Mouse (Mus musculus): ENCODE measurements at regions not wholly inside any gene's neighbourhood (a gene's known extent, or its start where the extent isn't known, plus 50 kb on each side); places are given as distances from the start of the nearest gene placed in this dataset.
A peak's percentile ranks its signal among the peaks of the same experiment; 100 is the strongest.

- DNase-seq (ENCODE audit: low spot score in 2 of 2), result no peak
Measured at GRCm38 (mm10) chr4:9935949-9936348, 938.3 kb upstream of the 2610301B20Rik start.

GRCm38 (mm10) chr4:9951441-9951840, 922.9 kb upstream of the 2610301B20Rik start:
- DNase-seq (ENCODE audit: low spot score in 2 of 2), result no peak

- DNase-seq (ENCODE audit: low spot score in 2 of 2), result no peak
Measured at GRCm38 (mm10) chr4:9974631-9975030, 899.7 kb upstream of the 2610301B20Rik start.

- no peak for DNase-seq (ENCODE audit: low spot score in 2 of 2)
Measured at GRCm38 (mm10) chr4:9981354-9982040, 892.8 kb upstream of the 2610301B20Rik start.

- DNase-seq (ENCODE audit: low spot score in 2 of 2), result no peak
Measured at GRCm38 (mm10) chr4:9982786-9983525, 891.3 kb upstream of the 2610301B20Rik start.

GRCm38 (mm10) chr4:9993871-9994270, 880.4 kb upstream of the 2610301B20Rik start:
- DNase-seq (ENCODE audit: low spot score in 2 of 2), result no peak

GRCm38 (mm10) chr4:9994466-9994865, 879.8 kb upstream of the 2610301B20Rik start:
- no peak for DNase-seq (ENCODE audit: low spot score in 2 of 2)

GRCm38 (mm10) chr4:10030316-10030715, 844.0 kb upstream of the 2610301B20Rik start:
- DNase-seq (ENCODE audit: low spot score in 2 of 2), result no peak

GRCm38 (mm10) chr4:10031764-10032163, 842.5 kb upstream of the 2610301B20Rik start:
- peak; percentile 17 to 19 for DNase-seq (ENCODE audit: low spot score in 2 of 2)

GRCm38 (mm10) chr4:10035336-10035735, 839.0 kb upstream of the 2610301B20Rik start:
- DNase-seq (ENCODE audit: low spot score in 2 of 2), result no peak

GRCm38 (mm10) chr4:10041301-10042093, 832.8 kb upstream of the 2610301B20Rik start:
- no peak for DNase-seq (ENCODE audit: low spot score in 2 of 2)

- DNase-seq (ENCODE audit: low spot score in 2 of 2), result no peak
Measured at GRCm38 (mm10) chr4:10048770-10049169, 825.5 kb upstream of the 2610301B20Rik start.

GRCm38 (mm10) chr4:10049411-10049810, 824.9 kb upstream of the 2610301B20Rik start:
- DNase-seq (ENCODE audit: low spot score in 2 of 2), result no peak

GRCm38 (mm10) chr4:10051296-10052267, 822.7 kb upstream of the 2610301B20Rik start:
- no peak for DNase-seq (ENCODE audit: low spot score in 2 of 2)

- DNase-seq (ENCODE audit: low spot score in 2 of 2), result no peak
Measured at GRCm38 (mm10) chr4:10052869-10053268, 821.4 kb upstream of the 2610301B20Rik start.

- no peak for DNase-seq (ENCODE audit: low spot score in 2 of 2)
Measured at GRCm38 (mm10) chr4:10072500-10073106, 801.7 kb upstream of the 2610301B20Rik start.

- DNase-seq (ENCODE audit: low spot score in 2 of 2), result no peak
Measured at GRCm38 (mm10) chr4:10079565-10080169, 794.6 kb upstream of the 2610301B20Rik start.

GRCm38 (mm10) chr4:10114831-10115230, 759.5 kb upstream of the 2610301B20Rik start:
- DNase-seq (ENCODE audit: low spot score in 2 of 2), result no peak

GRCm38 (mm10) chr4:10117964-10118363, 756.3 kb upstream of the 2610301B20Rik start:
- no peak for DNase-seq (ENCODE audit: low spot score in 2 of 2)

- DNase-seq (ENCODE audit: low spot score in 2 of 2), result peak; percentile 18 to 51
Measured at GRCm38 (mm10) chr4:10124252-10124651, 750.0 kb upstream of the 2610301B20Rik start.
